In genomic region chr12:115566878-115567277, GRCm38 (mm10) we compare ENCODE assay signal across 5 mouse cellular contexts.
DNase-seq lines count a peak whose midpoint lies in the region; ATAC-seq lines count a peak whose summit lies in the region.

No protein-coding gene starts in this region.

- DNase-seq in 416B (ENCODE audit: low read depth), result peak; percentile 66

- peak; percentile 43 for ATAC-seq in CD4-positive, CD25-positive, alpha-beta regulatory T cell, adult 4 months
- ATAC-seq in common myeloid progenitor, adult 5-6 weeks (replicated peaks; ENCODE audit: low read depth, poor library complexity, severe bottlenecking), result peak; percentile 45
- peak; percentile 51 to 80; a peak in 3 of 4 replicates for ATAC-seq in hematopoietic stem cell, adult 5-6 weeks (replicated peaks in 1 of 2; ENCODE audit: insufficient read depth in 1 of 2, low FRiP score in 2 of 2, low TSS enrichment in 1 of 2, low read depth in 1 of 2, poor library complexity in 2 of 2, severe bottlenecking in 2 of 2)
- peak; percentile 34; the same call in 1 of the 2 replicates for ATAC-seq in megakaryocyte progenitor cell, adult 5-6 weeks (replicated peaks; ENCODE audit: poor library complexity)

Comparison
In these comparisons a context has a peak if more than half of its experiments do, and no peak if none do; other contexts are left out.
1. Peak in every context shown above with its lines: DNase-seq and ATAC-seq.